Mouse (Mus musculus) kidney, embryonic 15.5 days (tissue): ENCODE results near the gene Gstp2. TPM values are rescaled to one million over a fixed set of nuclear protein-coding genes. Genes with fewer than 3 reads are reported as not detected.
"Not testable (repeated sequence)": the region's sequence is repeated elsewhere in the genome, so short reads cannot be mapped to it uniquely, and the experiment has no call there.

ENCODE experiments used
- ATAC-seq: fragments of 200-750 bp; cut with Nextera tagmentation; replicated peaks from 2 replicates; pipeline ENCODE4 v1.8.0; 2017; ENCODE audit warnings: moderate TSS enrichment; ENCODE audit not compliant: low FRiP score
- H3K27ac ChIP-seq: fragments of 300-500 bp; sonication (generic); 2 replicates; pipeline ENCODE4 v1.5.1; 2015; ENCODE audit warnings: mild to moderate bottlenecking, inconsistent platforms
- H3K27me3 ChIP-seq: fragments of 300-500 bp; sonication (generic); 2 replicates; pipeline ENCODE4 v1.6.1; 2015; ENCODE audit warnings: inconsistent platforms
- H3K36me3 ChIP-seq: fragments of 300-500 bp; sonication (generic); 2 replicates; pipeline ENCODE4 v1.6.1; 2015; ENCODE audit warnings: inconsistent platforms
- H3K4me1 ChIP-seq: fragments of 300-500 bp; sonication (generic); 2 replicates; pipeline ENCODE4 v1.6.1; 2015; ENCODE audit warnings: inconsistent platforms
- H3K4me2 ChIP-seq: fragments of 300-500 bp; sonication (generic); 2 replicates; pipeline ENCODE4 v1.6.1; 2015; ENCODE audit warnings: moderate library complexity, mild to moderate bottlenecking, inconsistent platforms
- H3K4me3 ChIP-seq: fragments of 300-500 bp; sonication (generic); replicated peaks from 2 replicates; pipeline ENCODE4 v1.5.1; 2015; ENCODE audit warnings: mild to moderate bottlenecking, inconsistent platforms
- H3K9ac ChIP-seq: fragments of 300-500 bp; sonication (generic); 2 replicates; pipeline ENCODE4 v1.6.1; 2015; ENCODE audit warnings: mild to moderate bottlenecking, inconsistent platforms
- H3K9me3 ChIP-seq: fragments of 300-500 bp; sonication (generic); replicated peaks from 2 replicates; pipeline ENCODE4 v1.6.1; 2016; ENCODE audit warnings: inconsistent platforms
- WGBS: fragments of 180-500 bp; shearing (Covaris S2); methylation state at CpG from one replicate; pipeline ENCODE4 v1.1.7; 2015; ENCODE audit warnings: mixed read lengths; 5-methylcytosine and 5-hydroxymethylcytosine counted together
- polyA plus RNA-seq: library from polyadenylated mRNA; unstranded; fragments of >200 nt; fragmentation: Nextera tagmentation; extraction: Ambion mirVana; gene quantifications from 2 replicates; pipeline ENCODE4 v1.2.1, GENCODE M21; 2015

Gene Gstp2
- polyA plus RNA-seq, 1 experiment from 2014 or later = 2.4 TPM

DNA sequence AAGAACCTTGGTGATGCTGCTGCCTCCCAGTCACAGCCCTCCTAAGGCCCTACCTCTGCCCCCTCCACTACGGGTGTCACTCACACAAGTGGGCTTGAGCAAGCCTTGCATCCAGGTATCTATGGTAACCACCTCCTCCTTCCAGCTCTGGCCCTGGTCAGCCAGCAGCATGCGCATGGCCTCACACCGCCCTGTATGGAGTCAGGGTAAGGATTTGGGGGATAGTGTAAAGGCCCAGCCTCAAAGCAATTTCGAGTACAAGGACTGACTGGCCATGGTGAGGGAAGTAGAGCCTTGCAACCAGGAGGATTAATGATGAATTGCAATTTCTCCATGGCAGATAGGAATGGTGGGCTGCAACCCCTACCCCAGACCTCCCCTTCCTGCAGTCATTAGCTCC lies 4.3 kb downstream of the Gstp2 start:
- not testable (repeated sequence) for H3K27me3 ChIP-seq, H3K36me3 ChIP-seq, H3K9ac ChIP-seq, H3K9me3 ChIP-seq, H3K4me3 ChIP-seq, H3K4me2 ChIP-seq, H3K27ac ChIP-seq, ATAC-seq
- peaks cover 20% of the 10 kb centered on the region for H3K4me1 ChIP-seq
- WGBS = 81% methylated on average over 3 of the region's 4 CpGs

DNA sequence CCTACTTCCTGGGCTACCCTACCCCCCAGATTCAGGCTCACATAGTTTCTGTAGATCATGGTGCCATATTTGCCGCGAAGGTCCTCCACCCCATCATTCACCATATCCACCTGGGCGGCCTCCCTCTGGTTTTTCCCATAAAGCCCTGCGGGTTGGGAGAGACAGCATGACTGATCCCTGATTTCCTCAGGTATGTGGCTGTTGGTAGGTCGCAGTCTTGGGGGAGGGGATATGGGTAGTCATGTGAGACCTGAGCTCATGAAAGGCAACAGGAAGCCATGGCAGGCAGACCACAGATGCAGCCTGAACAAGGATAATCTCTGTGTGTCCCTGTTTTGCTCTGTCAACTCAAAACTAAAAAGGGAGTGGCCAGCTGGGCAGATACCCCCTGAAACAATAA lies 4.9 kb downstream of the Gstp2 start:
- not testable (repeated sequence) for H3K9ac ChIP-seq, ATAC-seq, H3K9me3 ChIP-seq, H3K4me3 ChIP-seq, H3K36me3 ChIP-seq, H3K27ac ChIP-seq, H3K4me2 ChIP-seq, H3K27me3 ChIP-seq
- H3K4me1 ChIP-seq = peaks cover 21% of the 10 kb centered on the region
- 83% methylated on average over 5 of the region's 5 CpGs for WGBS

DNA sequence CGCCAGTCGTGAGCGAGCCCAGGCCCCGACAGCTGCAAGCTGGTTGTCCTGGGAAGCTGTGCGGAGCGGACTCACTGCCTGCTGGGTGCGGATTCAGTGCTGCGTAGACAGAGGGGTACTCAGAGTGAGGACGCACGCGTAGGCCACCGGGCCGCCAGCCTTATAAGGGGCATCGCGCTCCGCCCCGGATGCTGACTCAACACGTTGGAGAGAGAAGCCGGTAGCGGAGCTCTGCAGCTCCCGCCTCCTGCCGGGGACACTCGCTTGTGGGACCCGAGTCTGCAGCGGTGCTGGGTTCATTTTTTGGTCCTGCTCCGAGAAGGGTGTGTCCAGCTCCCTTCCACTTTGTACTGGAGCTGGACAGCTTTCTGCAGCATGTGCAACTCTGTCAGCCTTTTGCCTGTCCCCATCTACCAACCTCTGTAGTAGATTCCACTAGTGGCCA lies 8.0 kb downstream of the Gstp2 start, which contains the start of gene Gstp1:
TSS of gene Gstp1 (minus strand) at position 198 of the 445 bp plus-strand sequence.
- Histone ChIP-seq H3K9ac (peak within 1 kb of the TSS; percentile 66), H3K36me3 (peaks cover 10% of the 10 kb centered on the region), H3K4me3 (peak within 1 kb of the TSS; percentile 66), H3K4me1 (peaks cover 24% of the 10 kb centered on the region), H3K27ac (peak within 1 kb of the TSS; percentile 83), H3K9me3 (no peaks in the 10 kb centered on the region), H3K27me3 (no peaks in the 10 kb centered on the region), H3K4me2 (peak within 1 kb of the TSS; percentile 76)
- ATAC-seq = peak; percentile 87
- WGBS = 0% methylated on average over 26 of the region's 26 CpGs

DNA sequence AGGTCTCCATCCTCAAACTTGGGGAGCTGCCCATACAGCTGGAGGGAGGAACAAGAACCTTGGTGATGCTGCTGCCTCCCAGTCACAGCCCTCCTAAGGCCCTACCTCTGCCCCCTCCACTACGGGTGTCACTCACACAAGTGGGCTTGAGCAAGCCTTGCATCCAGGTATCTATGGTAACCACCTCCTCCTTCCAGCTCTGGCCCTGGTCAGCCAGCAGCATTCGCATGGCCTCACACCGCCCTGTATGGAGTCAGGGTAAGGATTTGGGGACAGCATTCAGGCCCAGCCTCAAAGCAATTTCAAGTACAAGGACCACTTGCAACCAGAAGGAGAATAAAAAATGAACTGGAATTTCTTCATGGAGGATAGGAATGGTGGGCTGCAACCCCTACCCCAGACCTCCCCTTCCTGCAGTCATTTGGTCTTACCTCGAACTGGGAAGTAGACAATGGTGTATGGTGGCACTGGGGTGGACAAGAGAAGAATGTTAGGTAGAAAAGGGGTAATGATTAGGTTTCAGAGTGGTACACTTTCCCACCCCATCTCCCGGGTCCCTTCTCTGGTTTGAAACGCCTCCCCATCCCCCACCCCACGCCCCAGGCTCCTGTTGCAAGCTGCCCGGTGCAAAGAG lies 8.6 kb downstream of the Gstp2 start:
- H3K9me3 ChIP-seq, H3K27me3 ChIP-seq, H3K36me3 ChIP-seq: not testable (repeated sequence)
- peak overlapping the region; percentile 83 for H3K27ac ChIP-seq
- 23% methylated on average over 7 of the region's 8 CpGs for WGBS
- ATAC-seq = 0 out of 2 replicates have a peak, but pooled peaks have one; percentile 31
- H3K4me3 ChIP-seq = peak overlapping the region; percentile 66
- H3K4me1 ChIP-seq = peaks cover 24% of the 10 kb centered on the region
- H3K9ac ChIP-seq = peak overlapping the region; percentile 66
- H3K4me2 ChIP-seq = peak overlapping the region; percentile 76

DNA sequence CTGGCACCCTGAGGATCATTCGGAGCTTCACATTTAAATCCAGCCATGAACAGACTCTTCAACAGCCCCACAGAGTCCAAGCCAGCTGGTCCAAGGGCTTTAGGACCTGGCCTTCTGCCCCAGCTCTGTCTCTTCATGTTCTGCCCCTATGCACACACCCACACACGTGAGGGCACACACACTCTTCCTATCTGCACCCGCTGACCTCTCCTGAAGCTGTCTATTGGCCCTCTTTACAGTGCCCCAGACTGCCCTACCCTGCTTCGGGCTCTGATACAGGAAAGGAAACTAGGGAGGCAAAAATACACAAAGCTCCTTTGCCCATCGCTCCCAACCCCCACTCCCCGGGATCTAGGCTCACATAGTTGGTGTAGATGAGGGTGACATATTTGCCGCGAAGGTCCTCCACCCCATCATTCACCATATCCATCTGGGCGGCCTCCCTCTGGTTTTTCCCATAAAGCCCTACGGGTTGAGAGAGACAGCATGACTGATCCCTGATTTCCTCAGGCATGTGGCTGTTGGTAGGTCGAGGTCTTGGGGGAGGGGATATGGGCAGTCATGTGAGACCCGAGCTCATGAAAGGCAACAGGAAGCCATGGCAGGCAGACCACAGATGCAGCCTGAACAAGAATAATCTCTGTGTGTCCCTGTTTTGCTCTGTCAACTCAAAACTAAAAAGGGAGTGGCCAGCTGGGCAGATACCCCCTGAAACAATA lies 9.3 kb downstream of the Gstp2 start:
- 0 out of 2 replicates have a peak, but pooled peaks have one; percentile 50 for ATAC-seq
- Histone ChIP-seq H3K4me2 (peak overlapping the region; percentile 43), H3K36me3 (peaks cover 10% of the 10 kb centered on the region), H3K27ac (no peak overlapping the region), H3K9ac (peak overlapping the region; percentile 17; the same call in 1 of the 2 replicates), H3K9me3 (no peaks in the 10 kb centered on the region), H3K4me3 (peak overlapping the region; percentile 17; the same call in 1 of the 2 replicates), H3K4me1 (peaks cover 24% of the 10 kb centered on the region), H3K27me3 (no peaks in the 10 kb centered on the region)
- WGBS = 67% methylated on average over 12 of the region's 12 CpGs

DNA sequence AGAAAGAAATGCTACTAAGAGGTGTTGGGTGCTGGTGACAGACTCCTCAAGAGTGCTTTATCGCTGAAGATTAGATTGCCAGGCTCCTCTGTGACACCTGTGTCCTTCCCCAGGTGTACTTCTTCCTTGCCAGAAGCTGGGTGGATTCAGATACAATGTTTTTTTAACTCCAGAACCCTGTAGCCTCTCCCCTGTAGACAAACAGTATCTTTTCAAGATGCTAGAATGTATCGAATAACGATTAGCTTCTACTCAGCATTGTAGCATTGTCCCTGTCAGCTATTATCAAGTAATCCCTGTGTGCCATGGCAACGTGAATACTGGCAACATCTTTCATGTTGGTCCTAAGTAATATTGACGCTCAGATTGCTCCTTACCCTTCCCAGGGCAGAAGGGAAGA lies 12.1 kb downstream of the Gstp2 start:
- Histone ChIP-seq H3K4me3 (no peak overlapping the region), H3K4me2 (no peak overlapping the region), H3K27ac (no peak overlapping the region), H3K9ac (no peak overlapping the region), H3K9me3 (no peaks in the 10 kb centered on the region), H3K27me3 (no peaks in the 10 kb centered on the region), H3K36me3 (peaks cover 10% of the 10 kb centered on the region), H3K4me1 (peaks cover 24% of the 10 kb centered on the region)
- ATAC-seq = no peak
- 67% methylated on average over 5 of the region's 5 CpGs for WGBS

DNA sequence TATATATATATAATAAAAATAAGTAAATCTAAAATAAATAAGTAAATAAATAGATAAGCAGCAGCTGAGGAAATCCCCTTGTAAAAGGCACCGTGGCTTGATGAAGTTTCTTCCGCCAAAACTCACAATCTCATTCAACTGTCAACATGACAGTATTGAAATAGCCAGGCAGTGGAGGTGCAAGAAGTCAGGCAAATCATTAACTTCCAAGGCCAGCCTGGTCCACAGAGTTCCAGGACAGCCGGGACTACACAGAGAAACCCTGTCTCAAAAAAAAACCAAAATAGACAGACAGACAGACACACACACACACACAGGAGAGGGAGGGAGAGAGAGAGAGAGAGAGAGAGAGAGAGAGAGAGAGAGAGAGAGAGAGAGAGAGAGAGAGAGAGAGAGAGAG lies 12.5 kb downstream of the Gstp2 start:
- Histone ChIP-seq H3K9ac (no peak overlapping the region), H3K36me3 (peaks cover 10% of the 10 kb centered on the region), H3K27ac (no peak overlapping the region), H3K4me1 (peaks cover 22% of the 10 kb centered on the region), H3K27me3 (no peaks in the 10 kb centered on the region), H3K9me3 (no peaks in the 10 kb centered on the region), H3K4me3 (no peak overlapping the region), H3K4me2 (no peak overlapping the region)
- WGBS = 68% methylated on average over 3 of the region's 3 CpGs
- ATAC-seq = no peak

DNA sequence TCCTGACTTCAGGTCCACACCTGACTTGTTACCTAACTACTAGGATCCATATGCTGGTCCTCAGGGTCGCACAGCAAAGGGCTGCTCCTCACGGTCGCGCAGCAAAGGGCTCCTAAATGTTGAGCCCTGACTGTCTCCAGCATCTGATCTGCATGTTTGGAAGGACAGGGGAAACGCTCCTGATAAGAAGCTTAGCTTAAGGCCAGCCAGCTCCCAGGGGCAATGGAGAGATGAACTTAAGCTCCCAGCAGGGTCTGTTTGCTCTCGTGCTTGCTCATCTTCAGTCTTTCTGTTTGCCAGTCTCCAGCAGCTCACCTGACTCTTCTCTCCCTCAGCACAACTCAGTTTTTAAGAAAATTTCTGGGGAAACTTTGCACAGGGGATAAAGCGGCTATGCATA lies 13.2 kb downstream of the Gstp2 start:
- ATAC-seq = no peak
- Histone ChIP-seq H3K27ac (no peak overlapping the region), H3K36me3 (peaks cover 10% of the 10 kb centered on the region), H3K4me2 (no peak overlapping the region), H3K9ac (no peak overlapping the region), H3K4me3 (no peak overlapping the region), H3K9me3 (no peaks in the 10 kb centered on the region), H3K27me3 (no peaks in the 10 kb centered on the region), H3K4me1 (peaks cover 20% of the 10 kb centered on the region)
- WGBS = 77% methylated on average over 7 of the region's 7 CpGs

DNA sequence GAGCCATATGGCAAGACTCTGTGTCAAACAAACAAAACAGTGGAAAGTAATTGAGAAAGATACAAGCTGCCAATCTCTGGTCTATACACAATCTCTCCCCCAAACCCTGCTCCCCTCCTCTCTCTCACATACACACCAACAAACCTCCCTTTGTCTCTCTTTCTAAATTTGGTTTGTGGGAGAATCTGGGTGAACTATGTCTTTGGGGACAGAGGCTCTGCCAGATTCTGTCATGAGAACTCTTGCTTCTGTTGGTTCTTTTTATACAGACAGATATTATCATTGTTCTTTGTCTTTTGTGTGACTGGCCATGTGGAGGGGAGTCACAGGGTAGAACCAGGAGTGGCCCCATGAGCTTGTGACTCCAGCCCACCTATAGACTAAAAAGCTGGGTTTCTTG lies 18.2 kb downstream of the Gstp2 start:
- H3K27ac ChIP-seq = no peak overlapping the region
- no peaks in the 10 kb centered on the region for H3K36me3 ChIP-seq
- H3K4me2 ChIP-seq = no peak overlapping the region
- no peak overlapping the region for H3K9ac ChIP-seq
- H3K9me3 ChIP-seq = 0 out of 2 replicates have a peak, but pooled peaks cover 3% of the 10 kb centered on the region
- H3K27me3 ChIP-seq = no peaks in the 10 kb centered on the region
- no peak overlapping the region for H3K4me3 ChIP-seq
- no peak for ATAC-seq
- H3K4me1 ChIP-seq = no peaks in the 10 kb centered on the region

DNA sequence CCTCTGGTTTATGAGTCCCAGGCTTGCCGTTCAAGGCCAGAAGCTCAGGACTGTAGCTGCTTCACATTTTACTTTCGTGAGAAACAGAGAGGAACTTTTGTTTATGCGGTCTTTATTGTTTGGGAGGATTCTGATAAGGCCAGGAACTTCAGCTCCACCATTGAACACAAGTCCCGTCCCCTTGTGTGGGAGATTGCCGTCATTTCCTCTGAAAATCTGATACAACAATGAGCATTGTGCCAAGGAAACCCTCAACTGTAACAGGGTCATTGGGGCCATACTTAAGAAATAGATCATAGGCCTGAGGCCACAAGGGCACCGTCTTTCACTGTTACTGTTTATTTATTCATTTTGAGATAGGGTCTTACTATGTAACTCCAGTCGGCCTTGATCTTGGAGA lies 22.6 kb downstream of the Gstp2 start:
- ATAC-seq = no peak
- no peaks in the 10 kb centered on the region for H3K36me3 ChIP-seq
- no peaks in the 10 kb centered on the region for H3K27me3 ChIP-seq
- H3K9ac ChIP-seq = no peak overlapping the region
- H3K4me2 ChIP-seq = no peak overlapping the region
- no peak overlapping the region for H3K27ac ChIP-seq
- no peak overlapping the region for H3K4me3 ChIP-seq
- 71% methylated on average over 7 of the region's 7 CpGs for WGBS
- H3K4me1 ChIP-seq = peaks cover 13% of the 10 kb centered on the region
- H3K9me3 ChIP-seq = 0 out of 2 replicates have a peak, but pooled peaks cover 3% of the 10 kb centered on the region

DNA sequence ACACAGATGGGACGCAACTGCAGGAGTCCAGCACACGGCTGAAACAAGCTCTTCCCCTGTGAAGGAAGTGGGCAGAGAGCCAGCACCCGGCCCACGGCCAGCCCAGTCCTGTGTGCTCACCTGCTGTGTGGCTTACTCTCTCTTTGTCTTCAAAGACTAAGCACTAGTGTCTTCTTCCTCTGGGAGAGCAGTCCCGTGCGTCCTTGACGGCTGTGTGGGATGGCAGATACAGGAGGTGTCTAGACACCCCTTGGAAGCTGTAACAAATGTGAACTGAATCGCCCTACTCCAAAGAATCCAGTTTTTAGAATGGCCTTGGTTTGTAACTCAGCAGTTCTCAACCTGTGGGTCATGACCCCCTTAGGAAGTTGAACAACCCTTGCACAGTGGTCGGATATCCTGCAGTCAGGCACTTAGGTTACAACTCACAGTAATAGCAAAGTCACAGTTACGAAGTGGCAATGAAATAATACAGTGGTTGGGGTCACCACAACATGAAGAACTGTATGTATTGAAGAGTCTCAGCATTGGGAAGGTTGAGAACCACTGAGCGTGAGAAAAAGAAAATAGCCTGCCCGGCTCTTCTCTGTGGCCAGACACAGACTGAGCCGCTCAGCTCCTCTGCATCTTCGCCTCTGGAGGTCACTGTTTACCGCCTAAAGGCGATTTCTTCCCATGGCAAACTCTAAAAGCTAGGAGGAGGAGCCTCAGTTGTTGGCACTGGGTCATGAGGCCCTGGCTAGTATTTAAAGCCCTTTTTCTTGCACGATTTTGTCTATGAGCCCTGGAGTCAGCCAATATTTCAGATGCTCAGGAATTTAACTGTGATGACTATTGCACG lies 26.9 kb downstream of the Gstp2 start:
- Histone ChIP-seq H3K4me3 (no peak overlapping the region), H3K4me1 (peaks cover 13% of the 10 kb centered on the region), H3K27me3 (no peaks in the 10 kb centered on the region), H3K9me3 (no peaks in the 10 kb centered on the region), H3K27ac (no peak overlapping the region), H3K36me3 (no peaks in the 10 kb centered on the region), H3K9ac (no peak overlapping the region), H3K4me2 (0 out of 2 replicates have a peak overlapping the region, but pooled peaks have one; percentile 17)
- peak; percentile 80 for ATAC-seq
- 35% methylated on average over 18 of the region's 18 CpGs for WGBS
